Mouse (Mus musculus) embryo, embryonic 10 days (tissue): ENCODE results near the gene Dgat2.

ENCODE experiments used
- DNase-seq: peaks from one replicate; pipeline ENCODE4 v3.0.0-alpha.2; 2015; ENCODE audit warnings: low spot score

The Dgat2 gene

DNA sequence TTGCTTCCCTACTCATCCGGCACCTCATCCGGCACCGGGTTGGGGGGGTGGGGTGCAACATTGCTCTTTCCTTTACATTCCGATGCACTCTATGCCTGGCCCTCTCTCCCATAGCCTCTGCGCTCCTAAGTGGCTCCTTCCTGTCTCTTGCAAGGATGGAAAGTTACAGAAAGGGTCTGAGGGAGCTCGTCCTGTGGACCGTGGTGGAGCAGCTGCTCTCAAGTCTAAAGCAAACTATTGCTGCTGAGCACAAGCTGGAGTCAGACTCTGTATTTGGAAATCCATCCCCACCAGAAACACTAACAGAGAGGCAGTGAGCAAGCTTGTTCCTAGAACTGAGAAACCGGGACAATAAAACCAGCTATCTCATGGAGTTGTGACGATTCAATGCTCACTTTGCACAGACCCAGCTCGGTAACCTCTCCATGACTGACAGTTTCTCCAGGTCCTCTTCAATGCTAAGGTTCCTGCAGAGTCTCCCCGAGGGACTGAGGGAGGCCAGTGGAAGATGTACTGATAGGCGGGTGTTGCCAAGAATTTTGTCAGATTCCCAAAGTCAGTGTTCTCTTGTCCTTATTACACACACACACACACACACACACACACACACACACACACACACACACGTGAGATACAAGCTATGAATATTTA lies 42.6 kb downstream of the Dgat2 start:
- DNase-seq, result peak; percentile 59

DNA sequence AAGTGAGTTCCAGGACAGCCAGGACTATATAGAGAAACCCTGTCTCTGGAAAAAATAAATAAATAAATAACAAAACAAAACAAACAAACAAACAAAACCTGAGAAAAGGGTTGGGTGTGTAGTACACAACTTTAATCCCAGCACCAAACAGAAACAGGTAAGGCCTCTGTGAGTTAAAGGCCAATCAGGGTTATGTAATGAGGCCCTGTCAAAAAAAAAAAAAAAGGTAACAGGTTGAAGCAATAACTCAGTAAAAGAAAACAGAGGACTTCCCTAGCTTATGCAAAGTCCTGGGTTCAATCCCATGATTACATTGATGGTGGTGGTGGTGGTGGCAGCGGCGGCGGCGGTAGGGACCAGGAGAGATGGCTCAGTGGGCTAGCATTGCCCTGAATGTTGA lies 45.0 kb downstream of the Dgat2 start:
- no peak for DNase-seq

DNA sequence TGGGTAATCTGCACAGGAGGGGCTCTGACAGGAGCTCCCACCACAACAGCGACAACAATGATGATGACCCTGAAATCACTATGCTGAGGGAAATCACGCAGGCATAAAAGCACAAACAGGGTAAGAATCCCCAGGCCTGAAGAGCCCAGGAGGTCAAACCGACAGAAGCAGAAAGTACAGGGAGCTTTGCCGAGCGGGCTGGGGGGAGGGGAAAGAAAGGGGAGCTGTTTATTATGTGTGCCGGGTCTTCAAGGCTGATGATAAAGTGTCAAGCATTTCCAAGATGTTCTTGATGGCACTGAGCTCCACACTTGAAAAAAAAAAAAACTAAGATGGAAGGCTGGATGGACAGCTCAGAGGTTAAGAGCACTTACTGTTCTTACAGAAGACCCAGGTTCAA lies 45.7 kb downstream of the Dgat2 start:
- DNase-seq, result no peak

DNA sequence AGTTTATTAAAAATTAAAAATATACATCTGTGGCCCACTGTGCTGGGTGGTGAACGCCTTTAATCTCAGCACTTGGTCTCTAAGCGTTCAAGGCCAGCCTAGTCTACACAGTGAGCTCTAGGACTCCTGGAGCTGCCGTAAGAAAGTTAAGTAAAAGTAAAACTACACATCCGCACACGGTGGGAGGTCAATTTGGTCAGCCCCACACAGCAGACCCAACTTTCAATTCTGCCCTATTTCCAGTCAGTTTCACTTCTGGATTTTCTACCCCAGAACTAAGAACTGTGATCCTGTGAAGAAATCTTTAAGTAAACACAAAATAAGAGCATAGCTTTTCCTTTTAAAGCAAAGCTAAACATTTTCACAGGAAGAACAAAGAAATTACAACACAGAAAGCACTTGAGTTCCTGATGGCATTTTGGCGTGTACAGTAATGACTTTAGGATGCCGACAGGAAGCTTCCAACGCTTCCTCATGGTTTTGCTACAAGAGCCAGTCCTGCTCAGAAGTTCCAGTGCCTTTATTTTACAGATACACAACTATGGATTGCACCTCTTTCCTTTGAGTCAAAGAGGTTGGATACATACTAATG lies 48.6 kb downstream of the Dgat2 start:
- no peak for DNase-seq

DNA sequence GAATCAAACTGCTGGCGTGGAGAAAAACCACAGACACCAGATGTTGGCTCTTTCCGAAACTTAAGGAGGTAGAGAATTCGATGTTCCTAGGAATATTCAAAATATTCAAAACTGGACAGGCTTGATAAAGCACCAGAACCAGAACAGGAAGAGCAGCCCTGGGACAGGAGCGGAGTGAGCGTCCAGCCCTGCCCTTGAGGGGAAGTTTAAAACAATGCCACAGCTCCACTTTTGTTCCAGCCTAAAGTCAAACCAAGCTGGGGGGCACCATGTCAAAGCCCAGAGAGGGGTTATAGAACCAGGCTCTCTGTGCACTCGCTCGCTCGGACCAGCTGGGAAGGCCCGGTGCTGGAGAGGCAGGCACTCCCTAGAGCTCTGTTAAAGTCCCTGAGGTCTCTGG lies 49.9 kb downstream of the Dgat2 start:
- no peak for DNase-seq

DNA sequence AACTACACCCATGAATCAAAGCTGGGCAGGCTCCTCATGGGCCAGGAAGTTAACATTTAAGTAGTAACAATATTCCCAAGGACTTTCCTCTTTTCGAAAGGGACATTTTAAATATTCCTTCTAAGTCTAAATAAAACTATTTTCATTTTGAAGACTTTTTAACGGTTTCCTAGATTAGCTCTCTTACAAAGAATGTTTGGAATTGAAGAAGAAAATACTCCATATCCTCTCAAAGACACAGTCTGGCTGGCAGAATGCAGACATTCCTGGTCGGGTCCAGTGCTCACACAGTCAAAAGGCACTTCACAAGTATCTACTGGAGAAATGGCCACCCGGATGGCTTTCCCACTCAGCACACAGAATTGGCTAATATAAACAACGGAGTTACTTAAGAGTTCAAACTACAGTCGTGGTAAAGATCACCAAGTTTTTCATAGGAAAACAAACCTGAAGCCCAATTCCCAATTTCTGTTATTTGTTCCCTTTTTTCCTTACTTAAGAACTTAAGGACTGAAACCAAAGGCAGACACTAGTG lies 50.6 kb downstream of the Dgat2 start:
- DNase-seq, result no peak

DNA sequence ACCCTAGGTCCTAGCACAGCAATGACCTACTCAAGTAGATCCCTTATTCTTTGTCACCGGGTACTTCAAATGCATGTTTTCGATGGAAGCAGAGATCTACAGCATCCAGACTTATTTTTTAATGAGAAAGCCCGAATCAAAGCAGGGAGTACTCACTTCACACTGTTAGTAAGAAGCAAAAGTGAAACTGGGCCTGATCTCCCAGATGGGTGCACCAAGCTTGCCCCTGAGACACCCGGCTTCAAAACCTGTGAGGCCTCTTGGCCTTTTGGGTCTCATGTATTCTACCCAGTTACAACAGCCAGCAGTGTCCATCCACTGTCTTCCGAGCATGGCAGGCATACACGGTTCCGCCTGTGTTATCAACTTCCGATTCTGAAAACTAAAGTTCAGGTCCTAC lies 53.6 kb downstream of the Dgat2 start:
- DNase-seq, result no peak

DNA sequence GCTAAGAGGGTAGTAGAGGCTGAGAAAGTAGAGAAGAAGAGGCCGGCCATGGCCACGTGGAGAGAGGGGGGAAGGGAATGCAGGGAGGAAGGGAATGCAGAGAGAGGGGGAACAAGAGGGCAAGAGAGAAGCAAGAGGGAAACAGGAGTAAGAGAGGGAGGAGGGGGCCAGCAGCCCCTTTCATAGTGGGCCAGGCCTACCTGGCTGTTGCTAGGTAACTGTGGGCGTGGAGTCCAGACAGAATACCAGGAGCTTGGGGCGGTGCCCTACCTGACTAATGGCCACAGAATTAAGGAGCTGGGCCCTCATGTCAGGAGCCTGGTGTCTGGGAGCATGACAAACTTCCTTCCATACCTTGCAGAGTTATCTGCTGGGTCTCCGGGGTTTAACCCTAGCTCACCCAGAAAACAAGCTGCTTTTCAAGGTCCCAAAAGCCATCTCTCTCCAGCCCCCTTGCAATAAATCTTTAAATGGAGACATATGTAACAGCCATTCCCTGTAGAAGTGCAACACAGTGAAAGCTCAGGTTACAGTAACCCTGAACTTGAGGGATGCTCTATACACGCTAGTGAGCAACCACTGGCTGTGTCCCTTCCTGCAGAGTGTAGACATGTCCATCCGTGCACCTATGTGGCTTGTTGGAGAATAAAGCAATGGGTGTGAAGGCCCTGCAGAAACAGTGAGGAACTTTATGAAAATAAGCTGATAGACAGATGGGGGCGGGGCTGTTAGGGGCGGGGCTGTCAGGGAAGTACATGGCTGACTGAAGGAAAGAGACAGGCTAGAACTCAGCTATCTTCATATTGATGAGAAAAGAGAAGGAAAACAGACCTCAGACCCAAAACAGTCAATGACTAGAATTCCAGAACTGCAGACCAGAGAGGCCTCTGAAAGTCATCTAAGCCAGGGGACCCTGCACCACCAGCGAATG lies 54.2 kb downstream of the Dgat2 start:
- peak; percentile 31 for DNase-seq

DNA sequence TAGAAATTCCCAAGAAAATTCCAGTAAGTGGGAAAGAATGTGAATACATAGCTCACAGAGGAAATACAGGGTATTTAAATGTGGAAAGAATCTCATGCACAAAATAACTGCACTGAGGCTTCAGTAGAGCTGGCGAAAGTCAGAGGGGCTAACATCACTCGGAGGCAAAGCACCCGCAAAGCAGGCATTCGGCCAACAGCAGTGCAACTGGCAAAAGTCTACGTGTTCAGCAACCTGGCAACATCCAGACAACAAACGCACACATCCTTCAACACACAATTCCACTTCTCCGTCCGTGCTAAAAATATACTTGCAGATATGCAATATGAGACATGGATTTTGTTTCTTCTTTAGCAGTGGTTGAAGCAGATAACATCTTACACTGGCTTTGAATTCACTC lies 56.5 kb downstream of the Dgat2 start:
- DNase-seq, result no peak

DNA sequence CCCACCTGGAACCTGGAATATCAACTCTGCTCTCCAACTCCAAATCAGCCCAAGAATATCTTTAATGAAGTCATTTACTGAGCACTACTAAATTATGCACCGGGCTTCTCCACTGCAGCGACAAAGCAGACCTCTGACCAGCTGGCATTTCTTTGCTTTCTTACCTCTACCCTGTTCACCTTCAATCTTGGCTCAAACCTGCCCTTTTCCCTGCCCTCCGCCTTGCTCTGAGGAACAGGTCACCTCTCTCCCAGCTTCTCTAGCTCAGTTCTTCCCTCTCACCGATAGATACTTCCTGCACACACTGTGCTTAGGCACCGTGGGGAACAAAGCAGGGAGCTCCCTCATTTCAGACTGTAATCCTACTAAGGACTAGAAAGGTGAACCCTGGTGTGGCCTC lies 59.9 kb downstream of the Dgat2 start:
- DNase-seq, result no peak

DNA sequence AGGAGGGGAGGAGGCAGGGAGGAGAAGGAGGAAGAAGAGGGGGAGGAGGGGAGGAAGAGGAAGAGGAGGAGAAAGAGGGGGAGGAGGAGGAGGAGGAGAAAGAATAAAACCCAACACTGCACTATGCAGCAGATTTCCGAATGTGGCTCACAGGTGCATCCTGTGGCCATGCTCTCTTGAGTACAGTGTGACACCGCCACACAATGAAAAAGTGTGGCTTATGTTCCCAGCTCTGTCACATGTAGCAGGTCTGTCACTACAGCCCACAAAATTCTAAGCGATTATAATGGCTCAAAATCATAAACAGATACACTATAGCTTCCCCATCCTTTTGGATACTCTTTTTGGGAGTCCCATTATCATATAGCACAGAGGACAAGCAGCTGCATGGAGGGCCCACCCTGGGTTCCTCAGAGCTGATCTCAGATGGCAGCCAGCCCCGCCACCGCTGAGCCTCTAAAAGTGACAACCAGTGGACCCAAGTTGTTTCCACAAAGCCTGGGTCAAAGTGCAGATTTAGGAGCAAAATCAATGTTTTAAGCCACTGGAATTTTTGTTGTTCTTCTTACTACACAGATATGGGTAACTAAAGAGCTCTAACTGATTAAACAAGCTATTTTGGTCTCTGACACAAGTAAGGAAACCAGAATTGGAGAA lies 61.5 kb downstream of the Dgat2 start:
- no peak for DNase-seq

DNA sequence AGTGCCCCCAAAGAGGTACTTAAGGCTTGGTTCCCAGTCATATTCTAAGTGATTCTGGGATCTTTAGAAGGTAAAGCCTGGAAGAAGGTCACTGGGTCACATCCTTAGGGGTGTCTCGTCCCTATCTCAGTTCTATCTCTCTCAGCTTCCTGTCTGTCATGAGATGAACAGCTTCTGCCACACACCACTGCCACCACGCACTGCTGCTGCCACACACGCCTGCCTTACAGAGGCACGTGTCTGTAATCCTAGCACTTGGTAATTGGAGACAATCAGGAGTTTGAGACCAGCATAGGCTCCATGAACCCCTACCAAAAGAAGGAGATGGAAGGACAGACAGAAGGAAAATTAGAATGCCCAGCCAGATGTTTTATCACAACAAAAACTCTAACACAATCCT lies 62.4 kb downstream of the Dgat2 start:
- DNase-seq, result no peak

DNA sequence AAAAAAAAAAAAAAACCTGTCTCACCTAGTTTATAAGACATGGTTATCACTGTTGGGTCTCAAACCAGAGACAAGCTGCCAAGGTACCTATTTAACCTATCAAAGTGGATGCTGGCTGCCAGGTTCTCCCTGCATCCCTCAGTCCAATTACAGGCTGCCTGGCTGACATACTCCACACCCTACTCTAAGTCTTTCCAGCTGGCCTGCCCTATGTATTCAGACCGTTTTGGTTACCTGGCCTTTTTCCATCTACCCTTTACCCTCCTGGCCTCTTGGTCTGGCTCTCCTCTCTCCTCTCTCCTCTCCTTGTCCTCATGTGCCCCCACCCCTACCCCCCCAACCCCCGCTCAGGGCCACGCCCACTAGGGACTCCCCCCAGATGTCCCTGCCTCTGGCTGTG lies 65.7 kb downstream of the Dgat2 start:
- no peak for DNase-seq

DNA sequence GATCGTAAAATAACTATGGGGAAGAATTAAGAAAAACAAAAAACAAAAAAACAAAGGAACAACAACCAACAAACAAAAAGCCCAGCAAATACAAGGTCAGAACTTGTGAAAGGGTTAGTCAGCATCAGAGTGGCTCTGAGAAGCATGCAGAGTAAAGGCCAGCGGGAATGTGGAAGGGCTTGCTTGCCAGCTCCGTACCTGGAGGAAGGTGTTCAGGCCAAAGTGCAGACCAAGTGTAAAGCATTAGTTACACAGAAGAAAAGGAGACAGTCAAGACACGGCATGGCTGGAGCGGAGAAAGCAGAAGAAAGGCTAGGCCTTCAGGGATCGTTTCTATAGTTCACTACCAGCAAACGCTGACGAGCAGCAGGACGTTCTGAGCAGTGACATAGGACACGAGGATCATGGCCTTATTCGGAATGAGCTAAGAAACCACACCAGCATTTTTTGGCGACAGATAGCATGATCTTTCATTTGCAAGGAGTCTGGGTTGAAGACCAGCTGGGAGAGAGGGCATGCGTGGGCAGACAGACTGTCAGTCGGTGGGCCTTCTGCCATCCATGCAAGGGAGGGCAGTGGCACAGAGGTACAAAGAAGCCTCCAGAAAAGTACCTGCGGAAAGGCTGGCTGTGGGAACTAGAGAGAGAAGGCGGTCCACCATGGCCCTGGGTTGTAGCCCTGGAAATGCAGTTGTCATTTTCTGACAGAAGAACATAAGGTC lies 68.4 kb downstream of the Dgat2 start:
- DNase-seq, result no peak

DNA sequence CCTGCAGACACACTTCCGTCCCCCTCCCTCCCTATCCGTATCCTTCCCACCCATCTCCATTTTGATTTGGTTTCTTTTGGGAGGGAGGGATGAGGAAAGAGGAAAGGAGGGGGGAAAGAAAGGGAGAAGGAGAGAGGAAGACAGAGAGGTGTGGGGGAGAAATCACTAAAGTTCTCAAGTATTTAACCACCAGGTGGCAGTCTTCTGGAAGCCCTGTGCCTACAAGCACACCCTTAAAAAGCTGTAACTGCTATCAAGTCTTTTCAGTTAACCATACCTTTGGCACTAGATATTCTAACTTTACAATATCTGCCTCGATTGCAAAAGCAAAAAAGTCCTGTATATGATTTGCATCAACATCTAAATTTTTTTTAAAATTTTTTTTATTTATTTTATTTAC lies 75.0 kb downstream of the Dgat2 start:
- peak; percentile 70 for DNase-seq

DNA sequence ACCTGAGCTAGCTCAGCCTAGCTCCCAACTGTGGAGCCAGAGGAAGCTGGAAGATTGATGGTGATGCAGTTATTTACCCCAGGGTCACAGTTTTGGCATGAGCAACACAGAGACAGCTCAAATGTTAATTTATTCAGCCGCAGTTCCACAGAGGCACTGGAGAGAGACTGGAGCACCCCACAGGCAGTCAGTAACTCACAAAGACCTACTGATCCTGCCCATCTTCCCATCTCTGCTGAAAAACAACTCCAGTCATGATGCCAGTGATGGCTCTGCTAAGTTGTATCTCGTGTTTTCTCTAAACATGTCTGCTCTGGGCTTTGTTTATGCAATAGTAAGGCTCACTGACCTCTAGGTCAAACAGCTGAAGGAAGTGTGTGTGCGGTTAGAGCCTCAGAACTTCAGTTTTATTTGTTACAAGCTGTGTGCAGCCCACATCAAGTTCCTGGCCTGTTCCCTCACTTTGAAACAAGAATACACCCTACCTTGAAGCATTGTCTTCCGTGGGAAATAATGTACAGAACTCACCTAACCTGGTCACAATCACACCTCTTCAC lies 75.7 kb downstream of the Dgat2 start:
- DNase-seq, result peak; percentile 48
